Mouse (Mus musculus) liver, embryonic 14.5 days (tissue): ENCODE data around the gene Rps16.

Source experiments
- CTCF ChIP-seq: IDR thresholded peaks from 2 replicates; pipeline ENCODE4 v1.5.1; 2016; ENCODE audit warnings: antibody characterized with exemption, low read depth, control low read depth
- EP300 ChIP-seq: IDR thresholded peaks from 2 replicates; pipeline ENCODE4 v1.6.1; 2016; ENCODE audit warnings: antibody characterized with exemption, low read depth

DNA sequence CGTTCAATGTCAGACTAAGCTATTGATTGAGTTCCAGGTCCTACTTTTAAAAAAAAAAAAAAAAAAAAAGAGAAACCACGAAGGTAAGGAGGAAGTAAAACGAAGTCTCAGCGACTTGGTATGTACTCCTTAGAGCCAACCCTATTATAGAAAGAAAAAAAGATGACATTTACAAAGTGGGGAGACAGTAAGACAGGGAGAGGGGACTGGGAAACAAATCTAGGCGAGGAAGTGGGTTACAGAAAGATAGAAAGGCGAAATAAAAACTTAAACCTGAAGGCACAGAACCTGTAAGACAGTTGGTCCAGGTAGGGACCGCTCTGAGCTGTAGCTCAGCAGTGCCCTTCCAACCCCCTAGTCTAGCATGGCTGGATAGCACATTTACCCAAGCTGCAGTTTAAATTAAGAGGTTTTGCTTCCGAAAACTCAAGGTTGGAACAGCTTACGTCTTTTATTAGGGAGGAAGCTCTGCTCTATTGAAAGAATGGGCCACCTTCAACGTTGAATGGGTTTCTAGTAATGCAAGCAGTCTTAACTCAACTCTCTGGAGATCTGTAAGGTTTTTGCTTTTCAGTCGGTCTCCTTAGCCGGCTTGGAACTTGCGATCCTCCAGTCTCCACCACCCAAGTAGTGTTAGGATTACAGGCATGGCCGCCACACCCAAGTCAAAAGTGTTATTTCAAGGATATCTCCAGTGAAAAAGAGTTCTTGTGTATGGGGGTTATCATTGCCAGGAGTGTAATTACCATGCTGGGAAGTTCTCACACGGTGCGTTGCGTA lies 30.0 kb downstream of the Rps16 start, which contains the start of gene Zfp36:
- no peak for TF ChIP-seq CTCF
- TF ChIP-seq EP300 = no peak
